Mouse (Mus musculus): ENCODE data around the gene Lrtm2. TPM values are rescaled to one million over a fixed set of nuclear protein-coding genes. Genes with fewer than 3 reads are reported as not detected.

Gene Lrtm2
- polyA plus RNA-seq, 1 experiment from 2014 or later = 0.04 TPM

DNA sequence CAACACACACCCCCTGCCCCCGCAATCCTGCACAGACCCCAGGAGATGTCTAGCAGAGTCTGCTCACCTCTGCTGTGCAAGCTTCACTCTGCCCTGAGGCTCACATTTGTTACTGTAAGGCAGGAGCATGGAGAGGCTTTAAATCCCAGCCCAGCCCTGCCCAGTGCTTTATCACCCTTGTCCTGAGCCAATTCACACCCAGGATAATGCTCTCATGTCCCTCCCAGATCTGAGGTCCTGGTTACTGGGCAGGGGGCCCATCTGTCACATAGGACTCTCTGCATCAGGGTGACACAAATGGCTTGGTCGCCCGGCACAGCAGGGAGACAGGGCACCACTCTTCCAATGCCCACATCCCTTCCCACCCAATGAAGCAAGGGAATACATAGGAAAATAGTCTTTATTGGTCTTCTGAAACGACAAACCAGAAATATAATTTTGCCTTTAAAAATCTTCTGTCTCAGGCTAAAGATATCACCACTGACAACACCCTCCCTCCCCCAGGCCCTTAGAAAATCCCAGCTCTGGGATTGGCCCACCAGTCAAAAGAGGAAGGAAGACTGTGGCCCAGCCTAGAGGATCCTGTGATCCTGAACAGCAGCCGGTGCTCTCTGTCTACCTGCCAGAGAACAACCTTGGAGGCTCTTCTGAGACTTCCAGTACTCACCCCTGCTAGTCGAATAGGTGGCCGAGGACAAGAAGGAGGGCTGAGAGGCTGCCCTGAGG lies 15.7 kb downstream of the Lrtm2 start:
- no peaks in the 10 kb centered on the region for H3K36me3 ChIP-seq (ENCODE audit: control insufficient read depth, insufficient read depth, low read length)
- no peak overlapping the region for H3K4me3 ChIP-seq (ENCODE audit: low read length)
- no peaks in the 10 kb centered on the region for H3K4me1 ChIP-seq (replicated peaks; ENCODE audit: control insufficient read depth, insufficient read depth, low read length)
- 29% methylated on average over 7 of the region's 7 CpGs for WGBS
- H3K27me3 ChIP-seq (ENCODE audit: control insufficient read depth, insufficient read depth, low read depth, low read length) = no peaks in the 10 kb centered on the region
- no peak for ATAC-seq (ENCODE audit: low read depth)
- H3K9me3 ChIP-seq (ENCODE audit: control insufficient read depth, low read length) = no peaks in the 10 kb centered on the region
- no peak overlapping the region for H3K27ac ChIP-seq (ENCODE audit: low read length)
- no peak overlapping the region for H3K9ac ChIP-seq (ENCODE audit: low read length)
- H3K4me2 ChIP-seq (ENCODE audit: low read depth, low read length) = no peak overlapping the region

DNA sequence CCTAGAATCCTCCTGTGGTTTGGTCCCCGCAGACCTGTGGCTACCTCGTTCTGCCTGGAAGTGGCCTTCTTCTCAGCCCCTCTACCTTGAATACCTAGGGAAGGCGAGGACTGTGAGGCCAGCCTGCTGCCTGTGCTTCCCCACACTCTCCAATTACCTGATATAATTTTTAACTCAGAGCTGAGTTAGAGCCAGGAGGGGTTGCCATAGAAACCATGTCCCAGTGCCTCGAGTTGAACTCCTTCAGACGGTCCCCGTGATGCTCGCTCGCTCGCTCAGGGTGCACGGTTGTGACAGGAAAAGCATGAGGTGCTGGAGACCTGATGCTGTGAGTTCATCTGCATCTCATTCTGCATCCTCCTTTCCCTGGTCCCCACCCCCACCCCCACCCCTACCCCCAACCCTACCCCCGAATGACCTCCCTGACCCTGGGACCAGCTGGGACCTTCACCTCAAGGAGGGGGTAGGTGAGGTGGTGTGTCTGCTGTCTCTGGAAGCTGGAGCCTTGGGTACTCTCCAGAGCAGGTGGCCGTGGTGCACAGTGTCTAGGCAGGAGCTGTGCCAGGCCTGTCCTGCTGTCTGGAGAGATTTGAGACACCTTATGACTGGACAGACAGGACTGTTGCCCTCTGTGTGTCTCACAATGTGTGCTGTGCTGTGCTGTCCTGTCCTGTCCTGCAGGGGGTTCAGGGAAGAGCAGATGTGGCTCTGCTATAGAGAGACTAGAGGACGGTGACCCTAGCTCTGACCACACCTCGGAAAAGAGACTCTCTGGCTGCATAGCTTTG lies 16.8 kb downstream of the Lrtm2 start:
- Histone ChIP-seq H3K27ac (ENCODE audit: low read length) (no peak overlapping the region), H3K9ac (ENCODE audit: low read length) (no peak overlapping the region), H3K36me3 (ENCODE audit: control insufficient read depth, insufficient read depth, low read length) (no peaks in the 10 kb centered on the region), H3K27me3 (ENCODE audit: control insufficient read depth, insufficient read depth, low read depth, low read length) (no peaks in the 10 kb centered on the region), H3K4me1 (replicated peaks; ENCODE audit: control insufficient read depth, insufficient read depth, low read length) (no peaks in the 10 kb centered on the region), H3K4me3 (ENCODE audit: low read length) (no peak overlapping the region), H3K9me3 (ENCODE audit: control insufficient read depth, low read length) (no peaks in the 10 kb centered on the region), H3K4me2 (ENCODE audit: low read depth, low read length) (no peak overlapping the region)
- peak; percentile 34; the same call in 1 of the 2 replicates for ATAC-seq (ENCODE audit: low read depth)
- WGBS = 35% methylated on average over 14 of the region's 14 CpGs

GRCm38 (mm10) chr6:119313096-119313495 lies 17.5 kb downstream of the Lrtm2 start:
- no peaks in the 10 kb centered on the region for H3K27me3 ChIP-seq (ENCODE audit: control insufficient read depth, insufficient read depth, low read depth, low read length)
- no peaks in the 10 kb centered on the region for H3K4me1 ChIP-seq (replicated peaks; ENCODE audit: control insufficient read depth, insufficient read depth, low read length)
- no peaks in the 10 kb centered on the region for H3K9me3 ChIP-seq (ENCODE audit: control insufficient read depth, low read length)
- no peak overlapping the region for H3K4me3 ChIP-seq (ENCODE audit: low read length)
- WGBS = 42% methylated on average over 3 of the region's 3 CpGs
- H3K9ac ChIP-seq (ENCODE audit: low read length) = no peak overlapping the region
- H3K27ac ChIP-seq (ENCODE audit: low read length) = no peak overlapping the region
- ATAC-seq (ENCODE audit: low read depth) = no peak
- H3K36me3 ChIP-seq (ENCODE audit: control insufficient read depth, insufficient read depth, low read length) = no peaks in the 10 kb centered on the region
- H3K4me2 ChIP-seq (ENCODE audit: low read depth, low read length) = no peak overlapping the region

GRCm38 (mm10) chr6:119312381-119312780 lies 18.2 kb downstream of the Lrtm2 start:
- Histone ChIP-seq H3K9me3 (ENCODE audit: control insufficient read depth, low read length) (no peaks in the 10 kb centered on the region), H3K27me3 (ENCODE audit: control insufficient read depth, insufficient read depth, low read depth, low read length) (no peaks in the 10 kb centered on the region), H3K4me3 (ENCODE audit: low read length) (no peak overlapping the region), H3K36me3 (ENCODE audit: control insufficient read depth, insufficient read depth, low read length) (no peaks in the 10 kb centered on the region), H3K27ac (ENCODE audit: low read length) (no peak overlapping the region), H3K4me2 (ENCODE audit: low read depth, low read length) (no peak overlapping the region), H3K9ac (ENCODE audit: low read length) (no peak overlapping the region), H3K4me1 (replicated peaks; ENCODE audit: control insufficient read depth, insufficient read depth, low read length) (no peaks in the 10 kb centered on the region)
- no peak for ATAC-seq (ENCODE audit: low read depth)
- WGBS = 71% methylated on average over 6 of the region's 6 CpGs

- no peaks in the 10 kb centered on the region for H3K4me1 ChIP-seq (replicated peaks; ENCODE audit: control insufficient read depth, insufficient read depth, low read length)
- no peak overlapping the region for H3K4me3 ChIP-seq (ENCODE audit: low read length)
- H3K9me3 ChIP-seq (ENCODE audit: control insufficient read depth, low read length) = no peaks in the 10 kb centered on the region
- WGBS = 51% methylated on average over 9 of the region's 9 CpGs
- no peak overlapping the region for H3K9ac ChIP-seq (ENCODE audit: low read length)
- ATAC-seq (ENCODE audit: low read depth) = no peak
- H3K27ac ChIP-seq (ENCODE audit: low read length) = no peak overlapping the region
- no peaks in the 10 kb centered on the region for H3K27me3 ChIP-seq (ENCODE audit: control insufficient read depth, insufficient read depth, low read depth, low read length)
- H3K4me2 ChIP-seq (ENCODE audit: low read depth, low read length) = no peak overlapping the region
- H3K36me3 ChIP-seq (ENCODE audit: control insufficient read depth, insufficient read depth, low read length) = no peaks in the 10 kb centered on the region
These were observed 20.4 kb downstream of the Lrtm2 start for GRCm38 (mm10) chr6:119310176-119310575.

DNA sequence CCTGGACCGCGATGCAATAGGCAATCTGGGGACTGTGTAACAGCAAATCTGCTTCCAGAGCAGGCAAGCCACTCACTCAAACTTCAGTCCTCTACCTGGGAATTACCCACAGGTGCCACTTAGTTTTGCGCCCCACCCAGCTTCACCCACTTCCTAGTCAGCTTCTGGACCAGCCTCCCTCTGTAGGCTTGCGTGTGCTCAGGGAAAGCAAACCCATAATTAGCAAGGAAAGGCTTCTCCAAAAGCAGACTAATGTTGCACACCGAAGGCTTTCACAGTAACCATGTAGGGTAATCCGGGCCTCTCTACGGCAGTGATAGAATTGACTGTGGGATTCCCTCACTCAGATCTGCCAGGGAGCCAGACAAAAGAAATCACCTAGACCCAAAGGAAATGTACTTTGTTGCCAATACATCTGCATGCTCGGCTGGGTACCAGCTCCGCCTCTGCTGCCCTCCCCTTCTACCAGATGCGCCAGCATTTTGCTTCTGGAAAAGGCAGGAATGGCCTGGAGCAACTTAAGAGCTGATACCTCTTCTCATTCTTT lies 22.6 kb downstream of the Lrtm2 start:
- H3K9ac ChIP-seq (ENCODE audit: low read length) = no peak overlapping the region
- H3K9me3 ChIP-seq (ENCODE audit: control insufficient read depth, low read length) = no peaks in the 10 kb centered on the region
- whole genome bisulfite sequencing = 59% methylated on average over 10 of the region's 10 CpGs
- no peak for ATAC-seq (ENCODE audit: low read depth)
- H3K4me2 ChIP-seq (ENCODE audit: low read depth, low read length) = no peak overlapping the region
- no peak overlapping the region for H3K27ac ChIP-seq (ENCODE audit: low read length)
- H3K4me1 ChIP-seq (replicated peaks; ENCODE audit: control insufficient read depth, insufficient read depth, low read length) = no peaks in the 10 kb centered on the region
- no peaks in the 10 kb centered on the region for H3K27me3 ChIP-seq (ENCODE audit: control insufficient read depth, insufficient read depth, low read depth, low read length)
- H3K4me3 ChIP-seq (ENCODE audit: low read length) = no peak overlapping the region
- no peaks in the 10 kb centered on the region for H3K36me3 ChIP-seq (ENCODE audit: control insufficient read depth, insufficient read depth, low read length)

- WGBS = 81% methylated on average over 6 of the region's 6 CpGs
- Histone ChIP-seq H3K27ac (ENCODE audit: low read length) (no peak overlapping the region), H3K4me1 (replicated peaks; ENCODE audit: control insufficient read depth, insufficient read depth, low read length) (no peaks in the 10 kb centered on the region), H3K9ac (ENCODE audit: low read length) (no peak overlapping the region), H3K27me3 (ENCODE audit: control insufficient read depth, insufficient read depth, low read depth, low read length) (no peaks in the 10 kb centered on the region), H3K36me3 (ENCODE audit: control insufficient read depth, insufficient read depth, low read length) (no peaks in the 10 kb centered on the region), H3K9me3 (ENCODE audit: control insufficient read depth, low read length) (no peaks in the 10 kb centered on the region), H3K4me2 (ENCODE audit: low read depth, low read length) (no peak overlapping the region), H3K4me3 (ENCODE audit: low read length) (no peak overlapping the region)
- no peak for ATAC-seq (ENCODE audit: low read depth)
These were observed 27.2 kb downstream of the Lrtm2 start for GRCm38 (mm10) chr6:119303331-119303730.

DNA sequence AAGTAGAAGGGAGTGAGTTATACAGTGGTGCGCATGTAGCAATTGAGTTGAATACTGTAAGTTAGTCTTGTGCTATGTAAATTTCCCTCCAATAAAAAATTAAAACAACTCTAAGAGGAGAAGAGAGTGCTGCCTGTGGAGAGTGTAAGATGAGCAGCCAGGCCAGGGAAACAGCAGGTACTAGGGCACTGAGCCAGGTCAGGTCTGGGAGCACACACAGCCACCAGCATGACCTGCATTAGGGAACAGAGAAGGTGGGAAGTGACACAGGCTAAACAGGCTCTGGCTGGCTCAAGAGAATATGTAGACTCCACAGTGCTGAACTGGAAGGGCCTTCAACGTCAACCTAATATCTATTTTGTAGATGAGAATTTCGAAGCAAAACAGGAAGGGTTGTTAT lies 29.3 kb downstream of the Lrtm2 start:
- H3K9me3 ChIP-seq (ENCODE audit: control insufficient read depth, low read length) = no peaks in the 10 kb centered on the region
- H3K4me3 ChIP-seq (ENCODE audit: low read length) = no peak overlapping the region
- no peak for ATAC-seq (ENCODE audit: low read depth)
- H3K4me2 ChIP-seq (ENCODE audit: low read depth, low read length) = no peak overlapping the region
- no peak overlapping the region for H3K27ac ChIP-seq (ENCODE audit: low read length)
- no peaks in the 10 kb centered on the region for H3K36me3 ChIP-seq (ENCODE audit: control insufficient read depth, insufficient read depth, low read length)
- 82% methylated on average over 3 of the region's 3 CpGs for WGBS
- no peaks in the 10 kb centered on the region for H3K4me1 ChIP-seq (replicated peaks; ENCODE audit: control insufficient read depth, insufficient read depth, low read length)
- no peaks in the 10 kb centered on the region for H3K27me3 ChIP-seq (ENCODE audit: control insufficient read depth, insufficient read depth, low read depth, low read length)
- no peak overlapping the region for H3K9ac ChIP-seq (ENCODE audit: low read length)

GRCm38 (mm10) chr6:119280761-119281160 lies 49.8 kb downstream of the Lrtm2 start:
- Histone ChIP-seq H3K36me3 (ENCODE audit: control insufficient read depth, insufficient read depth, low read length) (no peaks in the 10 kb centered on the region), H3K9ac (ENCODE audit: low read length) (no peak overlapping the region), H3K9me3 (ENCODE audit: control insufficient read depth, low read length) (no peaks in the 10 kb centered on the region), H3K27ac (ENCODE audit: low read length) (no peak overlapping the region), H3K4me1 (replicated peaks; ENCODE audit: control insufficient read depth, insufficient read depth, low read length) (no peaks in the 10 kb centered on the region), H3K4me3 (ENCODE audit: low read length) (no peak overlapping the region), H3K4me2 (ENCODE audit: low read depth, low read length) (no peak overlapping the region), H3K27me3 (ENCODE audit: control insufficient read depth, insufficient read depth, low read depth, low read length) (no peaks in the 10 kb centered on the region)
- 64% methylated on average over 9 of the region's 9 CpGs for WGBS
- no peak for ATAC-seq (ENCODE audit: low read depth)
